Mouse (Mus musculus): ENCODE results near the gene Fam160a1.

DNA sequence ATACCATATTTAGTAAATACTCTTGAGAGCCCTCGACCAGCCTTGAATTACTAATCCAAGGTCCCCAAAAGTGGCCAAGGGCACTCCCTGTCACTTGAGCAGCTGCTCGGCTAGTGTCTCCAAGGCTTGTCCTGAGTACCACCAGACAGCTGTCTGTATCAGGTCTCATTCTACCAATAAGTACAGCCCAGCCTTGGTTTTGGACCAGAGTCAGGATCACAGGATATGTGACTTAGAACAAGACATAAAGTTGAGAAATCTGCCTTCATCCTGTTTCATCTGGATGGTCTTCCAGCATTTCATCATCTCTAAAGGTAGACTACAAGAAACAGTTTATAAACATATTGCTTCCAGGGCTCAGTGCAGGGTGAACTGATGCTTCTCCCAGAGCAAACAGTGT, 183.4 kb downstream of the Fam160a1 start:
- TF ChIP-seq CTCF (IDR thresholded peaks at IDR 0.05; ENCODE audit: control insufficient read depth, insufficient read depth, insufficient read length) (no peak), MAX (IDR thresholded peaks at IDR 0.05) (no peak)

Data from C2C12 (cell line).